Mouse (Mus musculus): ENCODE measurements at regions not wholly inside any gene's neighbourhood (a gene's known extent, or its start where the extent isn't known, plus 50 kb on each side); places are given as distances from the start of the nearest gene placed in this dataset.
"Not testable (repeated sequence)": the region's sequence is repeated elsewhere in the genome, so short reads cannot be mapped to it uniquely, and the experiment has no call there.

DNA sequence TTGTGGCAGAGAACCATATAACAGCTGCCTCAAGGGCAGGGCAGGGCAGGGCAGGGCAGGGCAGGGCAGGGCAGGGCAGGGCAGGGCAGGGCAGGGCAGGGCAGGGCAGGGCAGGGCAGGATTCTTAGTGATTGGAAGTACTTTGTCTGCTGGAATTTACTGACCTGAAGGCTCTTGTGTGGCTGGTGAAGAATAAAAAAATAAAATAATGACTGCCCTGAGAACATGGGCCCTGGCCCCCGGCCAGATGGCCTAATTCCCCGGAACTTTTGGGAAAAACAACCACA, 169.3 kb downstream of the Qk start:
- not testable (repeated sequence) for H3K27me3 ChIP-seq; H3K4me3 ChIP-seq; H3K9me3 ChIP-seq; H3K4me2 ChIP-seq; H3K27ac ChIP-seq (replicated peaks); H3K36me3 ChIP-seq; H3K9ac ChIP-seq; ATAC-seq (ENCODE audit: low read depth)
- H3K4me1 ChIP-seq (replicated peaks) = peaks cover 19% of the 10 kb centered on the region
- WGBS = 50% methylated on average over 2 of the region's 2 CpGs

DNA sequence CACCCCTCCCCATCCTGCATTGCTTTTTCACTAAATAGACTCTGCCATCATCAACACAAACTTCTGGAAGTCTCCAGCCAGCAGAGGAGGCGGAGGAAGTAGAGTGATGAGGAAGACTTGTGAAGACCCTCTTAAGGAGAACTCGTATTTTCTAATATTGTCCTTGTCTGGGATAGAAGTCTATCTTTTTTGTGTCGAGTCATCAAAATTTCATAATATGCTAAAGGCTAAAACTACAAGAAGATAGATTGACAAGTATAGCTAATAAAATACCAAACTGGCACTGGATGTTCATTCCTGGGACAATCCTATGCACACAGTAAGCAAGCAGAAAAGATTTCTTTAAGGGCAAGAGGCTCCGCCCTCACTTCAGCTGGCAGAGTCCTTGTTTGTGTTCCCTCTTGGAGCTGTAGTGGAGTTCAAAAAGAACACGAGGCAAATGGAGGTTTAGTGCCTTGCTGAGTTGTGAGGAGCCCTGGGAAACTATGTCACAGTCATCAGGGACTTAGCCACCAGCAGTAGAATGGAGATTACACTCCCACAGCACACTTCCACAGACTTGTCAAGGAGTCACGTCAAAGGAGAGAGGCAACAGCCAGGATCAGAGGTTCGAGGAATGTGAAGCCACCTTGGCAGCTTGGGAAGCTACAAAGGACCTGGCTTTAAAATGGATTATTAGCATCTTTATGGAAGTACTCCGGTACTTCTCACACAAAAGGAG, 169.8 kb downstream of the Qk start:
- no peaks in the 10 kb centered on the region for H3K36me3 ChIP-seq
- no peak for ATAC-seq (ENCODE audit: low read depth)
- H3K9ac ChIP-seq = no peak overlapping the region
- WGBS = 66% methylated on average over 8 of the region's 8 CpGs
- no peak overlapping the region for H3K4me2 ChIP-seq
- H3K27ac ChIP-seq (replicated peaks) = no peak overlapping the region
- H3K4me1 ChIP-seq (replicated peaks) = peaks cover 19% of the 10 kb centered on the region
- no peaks in the 10 kb centered on the region for H3K9me3 ChIP-seq
- no peak overlapping the region for H3K4me3 ChIP-seq
- H3K27me3 ChIP-seq = no peaks in the 10 kb centered on the region

- Histone ChIP-seq H3K27ac (replicated peaks) (no peak overlapping the region), H3K36me3 (no peaks in the 10 kb centered on the region), H3K4me3 (no peak overlapping the region), H3K4me1 (replicated peaks) (peaks cover 13% of the 10 kb centered on the region), H3K27me3 (no peaks in the 10 kb centered on the region), H3K9me3 (no peaks in the 10 kb centered on the region), H3K9ac (no peak overlapping the region), H3K4me2 (no peak overlapping the region)
- WGBS = 22% methylated on average over 8 of the region's 8 CpGs
- no peak; the same call in 1 of the 2 replicates for ATAC-seq (ENCODE audit: low read depth)
Measured at GRCm38 (mm10) chr17:10147106-10147505, 172.5 kb downstream of the Qk start.

- Histone ChIP-seq H3K4me3 (no peak overlapping the region), H3K27me3 (no peaks in the 10 kb centered on the region), H3K4me1 (replicated peaks) (peaks cover 13% of the 10 kb centered on the region), H3K9me3 (no peaks in the 10 kb centered on the region), H3K9ac (no peak overlapping the region), H3K27ac (replicated peaks) (no peak overlapping the region), H3K4me2 (no peak overlapping the region), H3K36me3 (no peaks in the 10 kb centered on the region)
- 78% methylated on average over 3 of the region's 3 CpGs for WGBS
- no peak for ATAC-seq (ENCODE audit: low read depth)
Measured at GRCm38 (mm10) chr17:10146576-10146975, 173.1 kb downstream of the Qk start.

DNA sequence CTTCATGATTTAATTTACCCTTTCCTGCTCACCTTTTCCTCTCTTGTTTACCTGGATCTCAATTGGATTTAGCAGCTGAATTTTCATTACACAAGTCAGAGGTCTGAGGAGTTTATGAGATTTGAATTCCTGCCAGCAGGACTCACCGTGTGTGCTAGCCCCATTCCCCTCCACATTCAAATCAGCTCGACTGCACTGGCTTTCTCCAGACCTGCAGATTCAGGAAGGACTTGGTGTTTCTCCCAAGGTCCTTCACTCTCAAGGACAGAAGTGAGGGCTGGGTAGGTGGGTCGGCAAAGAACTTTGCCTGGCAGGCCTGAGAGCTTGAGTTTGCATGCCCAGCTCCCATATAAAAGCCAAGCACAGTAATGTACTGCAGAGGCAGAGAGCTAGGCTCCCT, 180.8 kb downstream of the Qk start:
- H3K36me3 ChIP-seq = no peaks in the 10 kb centered on the region
- no peak overlapping the region for H3K4me3 ChIP-seq
- H3K9me3 ChIP-seq = 0 out of 2 replicates have a peak, but pooled peaks cover 2% of the 10 kb centered on the region
- H3K9ac ChIP-seq = no peak overlapping the region
- 0 out of 2 replicates have a peak, but pooled peaks cover 3% of the 10 kb centered on the region for H3K27me3 ChIP-seq
- no peak overlapping the region for H3K4me2 ChIP-seq
- no peak overlapping the region for H3K27ac ChIP-seq (replicated peaks)
- 69% methylated on average over 3 of the region's 3 CpGs for WGBS
- ATAC-seq (ENCODE audit: low read depth) = no peak
- H3K4me1 ChIP-seq (replicated peaks) = no peaks in the 10 kb centered on the region

- Histone ChIP-seq H3K9me3 (0 out of 2 replicates have a peak, but pooled peaks cover 2% of the 10 kb centered on the region), H3K4me3 (no peak overlapping the region), H3K4me2 (no peak overlapping the region), H3K27ac (replicated peaks) (no peak overlapping the region), H3K4me1 (replicated peaks) (no peaks in the 10 kb centered on the region), H3K9ac (no peak overlapping the region), H3K27me3 (0 out of 2 replicates have a peak, but pooled peaks cover 3% of the 10 kb centered on the region), H3K36me3 (no peaks in the 10 kb centered on the region)
- ATAC-seq (ENCODE audit: low read depth) = no peak
- 69% methylated on average over 4 of the region's 4 CpGs for WGBS
Measured at GRCm38 (mm10) chr17:10138374-10138773, 181.3 kb downstream of the Qk start.

- Histone ChIP-seq H3K9ac (no peak overlapping the region), H3K4me2 (no peak overlapping the region), H3K36me3 (no peaks in the 10 kb centered on the region), H3K27me3 (0 out of 2 replicates have a peak, but pooled peaks cover 3% of the 10 kb centered on the region), H3K4me1 (replicated peaks) (no peaks in the 10 kb centered on the region), H3K9me3 (no peaks in the 10 kb centered on the region), H3K27ac (replicated peaks) (0 out of 2 replicates have a peak overlapping the region, but pooled peaks have one; percentile 33), H3K4me3 (no peak overlapping the region)
- no peak for ATAC-seq (ENCODE audit: low read depth)
- 52% methylated on average over 2 of the region's 2 CpGs for WGBS
Measured at GRCm38 (mm10) chr17:10135111-10135510, 184.5 kb downstream of the Qk start.

DNA sequence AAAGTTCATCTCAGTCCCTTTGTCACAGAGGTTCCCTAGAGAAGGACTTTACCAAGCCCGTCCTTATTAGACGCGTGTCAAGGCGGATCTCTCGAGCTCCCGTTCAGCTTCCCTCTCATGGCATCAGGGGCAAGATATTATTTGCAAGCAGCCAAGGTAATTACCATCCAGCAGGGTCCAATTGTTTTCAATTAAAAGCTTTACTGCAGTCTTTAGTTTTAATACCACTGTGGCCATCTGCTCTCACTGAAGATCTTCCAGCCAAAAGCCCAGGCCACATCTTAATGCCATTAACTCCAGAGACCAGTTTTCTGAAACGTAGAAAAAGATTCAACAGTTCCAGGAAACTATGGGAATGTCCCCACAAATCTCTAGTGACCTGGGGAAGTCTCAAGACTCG, 191.1 kb downstream of the Qk start:
- Histone ChIP-seq H3K27me3 (peaks cover 9% of the 10 kb centered on the region; the same call in 1 of the 2 replicates), H3K9ac (no peak overlapping the region), H3K9me3 (no peaks in the 10 kb centered on the region), H3K4me1 (replicated peaks) (no peaks in the 10 kb centered on the region; the same call in 1 of the 2 replicates), H3K36me3 (no peaks in the 10 kb centered on the region), H3K27ac (replicated peaks) (no peak overlapping the region), H3K4me3 (no peak overlapping the region), H3K4me2 (no peak overlapping the region)
- ATAC-seq (ENCODE audit: low read depth) = no peak
- WGBS = 47% methylated on average over 8 of the region's 8 CpGs

DNA sequence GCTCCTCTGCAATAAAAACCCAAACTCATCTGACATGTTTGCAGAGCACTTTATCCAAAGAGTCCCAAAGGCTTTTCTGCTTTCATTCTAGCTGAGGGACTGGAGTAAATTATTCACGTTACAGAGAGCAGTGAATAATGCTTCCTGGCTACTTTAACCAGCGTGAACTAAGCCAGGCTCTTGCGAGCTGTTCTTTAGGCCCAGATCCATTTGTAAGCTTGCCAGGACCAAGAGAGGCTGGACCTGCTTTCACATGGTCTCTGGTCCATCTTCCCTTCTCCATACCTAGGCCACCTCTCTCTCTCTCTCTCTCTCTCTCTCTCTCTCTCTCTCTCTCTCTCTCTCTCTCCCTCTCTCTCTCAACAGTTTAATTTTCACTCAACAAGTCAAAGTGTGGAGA, 197.2 kb downstream of the Qk start:
- Histone ChIP-seq H3K9me3 (peaks cover 6% of the 10 kb centered on the region; the same call in 1 of the 2 replicates), H3K9ac (no peak overlapping the region), H3K4me1 (replicated peaks) (peaks cover 15% of the 10 kb centered on the region; the same call in 1 of the 2 replicates), H3K27ac (replicated peaks) (no peak overlapping the region), H3K4me2 (no peak overlapping the region), H3K27me3 (peaks cover 9% of the 10 kb centered on the region; the same call in 1 of the 2 replicates), H3K4me3 (no peak overlapping the region), H3K36me3 (no peaks in the 10 kb centered on the region)
- WGBS = 43% methylated on average over 3 of the region's 3 CpGs
- no peak for ATAC-seq (ENCODE audit: low read depth)

- Histone ChIP-seq H3K9me3 (peaks cover 4% of the 10 kb centered on the region; the same call in 1 of the 2 replicates), H3K4me3 (no peak overlapping the region), H3K27me3 (no peaks in the 10 kb centered on the region), H3K27ac (replicated peaks) (no peak overlapping the region), H3K4me2 (no peak overlapping the region), H3K9ac (no peak overlapping the region), H3K36me3 (no peaks in the 10 kb centered on the region), H3K4me1 (replicated peaks) (peaks cover 13% of the 10 kb centered on the region)
- no peak for ATAC-seq (ENCODE audit: low read depth)
- 95% methylated on average over 2 of the region's 2 CpGs for WGBS
Measured at GRCm38 (mm10) chr17:10112118-10112517, 207.5 kb downstream of the Qk start.

GRCm38 (mm10) chr17:10110375-10110675, 209.3 kb downstream of the Qk start:
- no peaks in the 10 kb centered on the region for H3K9me3 ChIP-seq
- no peak overlapping the region for H3K9ac ChIP-seq
- H3K27me3 ChIP-seq = no peaks in the 10 kb centered on the region
- no peak for ATAC-seq (ENCODE audit: low read depth)
- H3K4me3 ChIP-seq = no peak overlapping the region
- H3K4me2 ChIP-seq = no peak overlapping the region
- H3K27ac ChIP-seq (replicated peaks) = peak overlapping the region; percentile 23; the same call in 1 of the 2 replicates
- H3K36me3 ChIP-seq = no peaks in the 10 kb centered on the region
- peaks cover 13% of the 10 kb centered on the region for H3K4me1 ChIP-seq (replicated peaks)

DNA sequence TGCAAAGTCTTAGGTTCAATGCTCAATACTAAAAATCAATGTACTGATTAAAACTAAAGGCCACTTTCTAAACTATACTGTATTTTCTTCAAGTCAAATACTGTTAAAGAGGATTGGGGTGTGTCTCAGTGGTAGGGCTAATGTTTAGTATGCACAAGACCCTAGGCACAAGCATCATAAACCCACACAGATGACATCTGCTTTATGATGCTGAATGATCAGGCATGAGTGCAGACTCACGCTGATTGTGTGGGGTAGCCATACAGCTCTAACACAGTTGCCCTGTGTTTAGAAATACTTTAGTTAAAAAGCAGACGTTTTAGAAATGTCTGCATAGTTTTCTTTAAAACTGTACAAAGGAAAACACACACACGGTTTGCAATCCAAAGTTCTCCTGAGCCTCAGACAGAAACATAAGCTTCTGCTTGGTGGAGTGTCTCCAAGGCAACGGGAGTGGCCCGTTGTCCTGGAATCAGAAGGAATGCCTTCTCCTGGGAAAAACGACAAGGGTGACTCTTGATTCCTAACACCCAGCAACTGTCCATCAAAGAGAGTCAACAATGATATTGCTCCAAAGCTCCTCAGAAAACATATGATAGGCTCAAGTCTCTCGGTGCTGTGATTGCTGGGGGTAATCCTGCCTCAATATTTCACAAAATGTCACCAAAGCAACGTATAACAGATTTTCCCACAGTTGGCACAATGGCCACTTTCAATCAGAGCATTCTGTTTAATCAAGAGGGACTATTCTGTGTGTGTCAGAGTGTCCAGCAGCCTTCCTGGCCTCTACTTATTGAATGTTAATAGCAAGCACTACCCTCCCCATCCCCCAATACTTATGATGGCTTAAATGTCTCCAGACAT, 209.9 kb downstream of the Qk start:
- no peak for ATAC-seq (ENCODE audit: low read depth)
- no peak overlapping the region for H3K4me3 ChIP-seq
- H3K4me2 ChIP-seq = no peak overlapping the region
- no peak overlapping the region for H3K9ac ChIP-seq
- 19% methylated on average over 8 of the region's 8 CpGs for WGBS
- H3K36me3 ChIP-seq = no peaks in the 10 kb centered on the region
- H3K4me1 ChIP-seq (replicated peaks) = peaks cover 13% of the 10 kb centered on the region
- H3K27me3 ChIP-seq = no peaks in the 10 kb centered on the region
- H3K27ac ChIP-seq (replicated peaks) = peak overlapping the region; percentile 28
- no peaks in the 10 kb centered on the region for H3K9me3 ChIP-seq
